Mouse (Mus musculus) intestine, embryonic 16.5 days (tissue): ENCODE data around the gene Gucy2e. TPM values are rescaled to one million over a fixed set of nuclear protein-coding genes. Genes with fewer than 3 reads are reported as not detected.

Source experiments
- ATAC-seq: fragments of 200-750 bp; cut with Nextera tagmentation; 2 replicates; pipeline ENCODE4 v1.8.0; 2017; ENCODE audit warnings: moderate TSS enrichment, moderate library complexity
- H3K27ac ChIP-seq: fragments of 300-500 bp; sonication (generic); 2 replicates; pipeline ENCODE4 v1.5.1; 2014; ENCODE audit warnings: mild to moderate bottlenecking, low read length
- H3K27me3 ChIP-seq: fragments of 300-500 bp; sonication (generic); replicated peaks from 2 replicates; pipeline ENCODE4 v1.6.1; 2014; ENCODE audit warnings: low read length, control low read depth, mixed read lengths; ENCODE audit not compliant: control insufficient read depth, insufficient read depth
- H3K36me3 ChIP-seq: fragments of 300-500 bp; sonication (generic); 2 replicates; pipeline ENCODE4 v1.6.1; 2014; ENCODE audit warnings: low read length, control low read depth; ENCODE audit not compliant: control insufficient read depth, insufficient read depth
- H3K4me1 ChIP-seq: fragments of 300-500 bp; sonication (generic); 2 replicates; pipeline ENCODE4 v1.6.1; 2014; ENCODE audit warnings: low read length, control low read depth, mixed read lengths; ENCODE audit not compliant: control insufficient read depth, insufficient read depth
- H3K4me2 ChIP-seq: fragments of 300-500 bp; sonication (generic); 2 replicates; pipeline ENCODE4 v1.6.1; 2014; ENCODE audit warnings: low read depth, low read length, control low read depth
- H3K4me3 ChIP-seq: fragments of 300-500 bp; sonication (generic); 2 replicates; pipeline ENCODE4 v1.5.1; 2014; ENCODE audit warnings: mild to moderate bottlenecking, low read length
- H3K9ac ChIP-seq: fragments of 300-500 bp; sonication (generic); 2 replicates; pipeline ENCODE4 v1.6.1; 2014; ENCODE audit warnings: low read depth, low read length
- H3K9me3 ChIP-seq: fragments of 300-500 bp; sonication (generic); 2 replicates; pipeline ENCODE4 v1.6.1; 2016; ENCODE audit warnings: low read length, control low read depth; ENCODE audit not compliant: control insufficient read depth
- WGBS: fragments of 180-500 bp; shearing (Covaris S2); extraction: QIAGEN DNeasy Blood & Tissue Kit; methylation state at CpG from one replicate; pipeline ENCODE4 v1.1.7; 2014; 5-methylcytosine and 5-hydroxymethylcytosine counted together
- polyA plus RNA-seq: library from polyadenylated mRNA; unstranded; fragments of >200 nt; fragmentation: Nextera tagmentation; extraction: Ambion mirVana; gene quantifications from 2 replicates; pipeline ENCODE4 v1.2.1, GENCODE M21; 2015

The Gucy2e gene
- polyA plus RNA-seq, 1 experiment from 2014 or later: 0.07 TPM

GRCm38 (mm10) chr11:69221070-69221469 lies 15.8 kb downstream of the Gucy2e start:
- Histone ChIP-seq H3K9ac (no peak overlapping the region), H3K36me3 (no peaks in the 10 kb centered on the region), H3K4me3 (no peak overlapping the region), H3K27me3 (no peaks in the 10 kb centered on the region), H3K27ac (no peak overlapping the region), H3K4me2 (no peak overlapping the region), H3K9me3 (no peaks in the 10 kb centered on the region), H3K4me1 (no peaks in the 10 kb centered on the region)
- WGBS: 71% methylated on average over 4 of the region's 4 CpGs
- no peak for ATAC-seq

GRCm38 (mm10) chr11:69218661-69219060 lies 18.2 kb downstream of the Gucy2e start:
- no peak overlapping the region for H3K27ac ChIP-seq
- H3K4me2 ChIP-seq: no peak overlapping the region
- 47% methylated on average over 2 of the region's 2 CpGs for WGBS
- no peaks in the 10 kb centered on the region for H3K36me3 ChIP-seq
- H3K9me3 ChIP-seq: no peaks in the 10 kb centered on the region
- no peak overlapping the region for H3K9ac ChIP-seq
- H3K4me1 ChIP-seq: no peaks in the 10 kb centered on the region
- ATAC-seq: no peak
- H3K4me3 ChIP-seq: no peak overlapping the region
- no peaks in the 10 kb centered on the region for H3K27me3 ChIP-seq

GRCm38 (mm10) chr11:69217411-69217810 lies 19.4 kb downstream of the Gucy2e start:
- no peak overlapping the region for H3K9ac ChIP-seq
- ATAC-seq: no peak
- H3K27me3 ChIP-seq: no peaks in the 10 kb centered on the region
- no peak overlapping the region for H3K4me3 ChIP-seq
- H3K36me3 ChIP-seq: no peaks in the 10 kb centered on the region
- no peaks in the 10 kb centered on the region for H3K9me3 ChIP-seq
- no peak overlapping the region for H3K4me2 ChIP-seq
- 90% methylated on average over 5 of the region's 5 CpGs for WGBS
- H3K4me1 ChIP-seq: no peaks in the 10 kb centered on the region
- no peak overlapping the region for H3K27ac ChIP-seq

GRCm38 (mm10) chr11:69211431-69211830 lies 25.4 kb downstream of the Gucy2e start:
- Histone ChIP-seq H3K4me1 (no peaks in the 10 kb centered on the region), H3K27ac (no peak overlapping the region), H3K4me2 (no peak overlapping the region; the same call in 1 of the 2 replicates), H3K9ac (no peak overlapping the region), H3K4me3 (no peak overlapping the region), H3K36me3 (no peaks in the 10 kb centered on the region), H3K27me3 (no peaks in the 10 kb centered on the region; the same call in 1 of the 2 replicates), H3K9me3 (no peaks in the 10 kb centered on the region)
- ATAC-seq: no peak
- WGBS: 8% methylated on average over 2 of the region's 2 CpGs

GRCm38 (mm10) chr11:69202469-69203230 lies 34.2 kb downstream of the Gucy2e start:
- no peak overlapping the region for H3K9ac ChIP-seq
- no peak overlapping the region for H3K4me3 ChIP-seq
- no peaks in the 10 kb centered on the region; the same call in 1 of the 2 replicates for H3K27me3 ChIP-seq
- H3K36me3 ChIP-seq: no peaks in the 10 kb centered on the region
- ATAC-seq: no peak
- H3K9me3 ChIP-seq: no peaks in the 10 kb centered on the region
- H3K27ac ChIP-seq: no peak overlapping the region
- WGBS: 81% methylated on average over 13 of the region's 13 CpGs
- H3K4me2 ChIP-seq: no peak overlapping the region
- no peaks in the 10 kb centered on the region for H3K4me1 ChIP-seq

- no peak overlapping the region for H3K9ac ChIP-seq
- ATAC-seq: no peak
- H3K4me2 ChIP-seq: no peak overlapping the region
- no peaks in the 10 kb centered on the region for H3K9me3 ChIP-seq
- WGBS: 39% methylated on average over 6 of the region's 6 CpGs
- no peak overlapping the region for H3K27ac ChIP-seq
- H3K4me3 ChIP-seq: no peak overlapping the region
- H3K36me3 ChIP-seq: no peaks in the 10 kb centered on the region
- peaks cover 11% of the 10 kb centered on the region for H3K27me3 ChIP-seq
- peaks cover 5% of the 10 kb centered on the region; the same call in 1 of the 2 replicates for H3K4me1 ChIP-seq
Observed at GRCm38 (mm10) chr11:69200231-69200630, 36.6 kb downstream of the Gucy2e start.

- Histone ChIP-seq H3K4me1 (peaks cover 5% of the 10 kb centered on the region; the same call in 1 of the 2 replicates), H3K9me3 (no peaks in the 10 kb centered on the region), H3K36me3 (no peaks in the 10 kb centered on the region), H3K27me3 (peaks cover 11% of the 10 kb centered on the region), H3K4me3 (no peak overlapping the region), H3K4me2 (no peak overlapping the region), H3K9ac (no peak overlapping the region), H3K27ac (no peak overlapping the region)
- ATAC-seq: no peak
- 83% methylated on average over 1 of the region's 1 CpGs for WGBS
Observed at GRCm38 (mm10) chr11:69199251-69199650, 37.6 kb downstream of the Gucy2e start.

GRCm38 (mm10) chr11:69197743-69198142 lies 39.1 kb downstream of the Gucy2e start, which contains the start of gene Alox8:
Gene Alox8, minus strand, starts transcription at chr11:69197843.
- Histone ChIP-seq H3K9ac (peak within 1 kb of the TSS; percentile 27; the same call in 1 of the 2 replicates), H3K4me2 (peak within 1 kb of the TSS; percentile 47), H3K27ac (no peak within 1 kb of the TSS), H3K9me3 (no peaks in the 10 kb centered on the region), H3K36me3 (no peaks in the 10 kb centered on the region), H3K27me3 (peaks cover 11% of the 10 kb centered on the region), H3K4me3 (peak within 1 kb of the TSS; percentile 31), H3K4me1 (peaks cover 5% of the 10 kb centered on the region; the same call in 1 of the 2 replicates)
- WGBS: 35% methylated on average over 6 of the region's 6 CpGs
- no peak for ATAC-seq

GRCm38 (mm10) chr11:69197194-69197593 lies 39.6 kb downstream of the Gucy2e start:
- Histone ChIP-seq H3K36me3 (no peaks in the 10 kb centered on the region), H3K27ac (no peak overlapping the region), H3K4me3 (peak overlapping the region; percentile 31), H3K27me3 (peaks cover 11% of the 10 kb centered on the region), H3K9ac (peak overlapping the region; percentile 27; the same call in 1 of the 2 replicates), H3K4me1 (peaks cover 5% of the 10 kb centered on the region; the same call in 1 of the 2 replicates), H3K9me3 (no peaks in the 10 kb centered on the region), H3K4me2 (peak overlapping the region; percentile 47)
- no peak; the same call in 1 of the 2 replicates for ATAC-seq
- WGBS: under 1% methylated on average over 14 of the region's 14 CpGs
